Mouse (Mus musculus): Measurements from ENCODE around the gene Zfyve28. TPM values are rescaled to one million over a fixed set of nuclear protein-coding genes. Genes with fewer than 3 reads are reported as not detected.

Gene Zfyve28
- total and polyA plus RNA-seq, 3 experiments: 0.12 to 0.14 TPM; not detected in 1

GRCm38 (mm10) chr5:34165793-34166192 is 122.5 kb downstream of the Zfyve28 start (continued):
- TF ChIP-seq MEF2A (IDR thresholded peaks at IDR 0.05; ENCODE audit: extremely low read depth, insufficient replicate concordance, low read depth, low read length, poor library complexity, severe bottlenecking): no peak
- TF ChIP-seq POLR2A (IDR thresholded peaks at IDR 0.05; ENCODE audit: control insufficient read depth in 1 of 2, insufficient read depth in 1 of 2, low read depth in 1 of 2, low read length in 2 of 2, poor library complexity in 1 of 2): no peak
- TF ChIP-seq ETS1 (IDR thresholded peaks at IDR 0.05; ENCODE audit: low read depth, low read length): peak; percentile 63
- 0 out of 2 replicates have a peak, but pooled peaks have one; percentile 11 for TF ChIP-seq ZNF384 (IDR thresholded peaks at IDR 0.05; ENCODE audit: low read depth, low read length)
- no peak for TF ChIP-seq MYB (IDR thresholded peaks at IDR 0.05; ENCODE audit: low read depth, low read length)
- TF ChIP-seq USF1 (IDR thresholded peaks at IDR 0.05; ENCODE audit: low read depth, low read length): no peak
- peak; percentile 55 for TF ChIP-seq GATA1 (IDR thresholded peaks at IDR 0.05; ENCODE audit: low read depth, low read length)
- TF ChIP-seq MXI1 (IDR thresholded peaks at IDR 0.05; ENCODE audit: low read depth, low read length): peak; percentile 71
- TF ChIP-seq MAZ (IDR thresholded peaks at IDR 0.05; ENCODE audit: low read depth, low read length): no peak
- TF ChIP-seq TBP (IDR thresholded peaks at IDR 0.05; ENCODE audit: low read depth, low read length): no peak
- TF ChIP-seq NELFE (IDR thresholded peaks at IDR 0.05; ENCODE audit: low read depth, low read length): no peak
- no peak for TF ChIP-seq USF2 (IDR thresholded peaks at IDR 0.05; ENCODE audit: borderline replicate concordance in 1 of 2, insufficient read depth in 1 of 2, low read depth in 1 of 2, low read length in 2 of 2)
- TF ChIP-seq E2F4 (IDR thresholded peaks at IDR 0.05; ENCODE audit: borderline replicate concordance, low read depth, low read length): no peak
- TF ChIP-seq CHD1 (IDR thresholded peaks at IDR 0.05; ENCODE audit: low read depth, low read length): no peak
- no peak for TF ChIP-seq NRF1 (IDR thresholded peaks at IDR 0.05; ENCODE audit: insufficient read depth, low read depth, low read length, poor library complexity, severe bottlenecking)
- TF ChIP-seq EP300 (IDR thresholded peaks at IDR 0.05; ENCODE audit: low read depth in 1 of 2, low read length in 2 of 2): peak; percentile 34 to 53
- no peak for TF ChIP-seq POLR2AphosphoS2 (IDR thresholded peaks at IDR 0.05; ENCODE audit: low read length)
- TF ChIP-seq RAD21 (IDR thresholded peaks at IDR 0.05; ENCODE audit: low read depth, low read length): no peak
- TF ChIP-seq SIN3A (IDR thresholded peaks at IDR 0.05; ENCODE audit: low read length): peak; percentile 82

GRCm38 (mm10) chr5:34148476-34148875 is 139.8 kb downstream of the Zfyve28 start:
- Histone ChIP-seq H3K27me3 (ENCODE audit: control insufficient read depth in 1 of 2, insufficient read depth in 2 of 2, low read length in 2 of 2) (no peaks in the 10 kb centered on the region), H3K9ac (ENCODE audit: control insufficient read depth, low read depth, low read length, poor library complexity, severe bottlenecking) (no peak overlapping the region), H3K4me3 (ENCODE audit: control insufficient read depth in 1 of 2, insufficient read depth in 1 of 2, low read depth in 2 of 2, low read length in 2 of 2) (no peak overlapping the region), H3K9me3 (replicated peaks; ENCODE audit: insufficient read depth, low read length) (no peaks in the 10 kb centered on the region), H3K27ac (ENCODE audit: control insufficient read depth, low read depth, low read length) (no peak overlapping the region), H3K4me1 (ENCODE audit: control insufficient read depth in 1 of 2, insufficient read depth in 2 of 2, low read length in 2 of 2) (peaks cover 7 to 11% of the 10 kb centered on the region in 2 experiments), H3K79me2 (ENCODE audit: control insufficient read depth, insufficient read depth, low read length, poor library complexity) (no peaks in the 10 kb centered on the region), H3K36me3 (ENCODE audit: control insufficient read depth in 1 of 2, insufficient read depth in 2 of 2, low read length in 2 of 2) (peaks cover 5 to 8% of the 10 kb centered on the region in 2 experiments; a peak in 3 of 4 replicates)
- DNase-seq (ENCODE audit: low read depth, low spot score): peak; percentile 62
- TF ChIP-seq TAL1 (IDR thresholded peaks at IDR 0.05; ENCODE audit: low read length): peak; percentile 27; the same call in 1 of the 2 replicates
- TF ChIP-seq MEF2A (IDR thresholded peaks at IDR 0.05; ENCODE audit: extremely low read depth, insufficient replicate concordance, low read depth, low read length, poor library complexity, severe bottlenecking): no peak
- TF ChIP-seq EP300 (IDR thresholded peaks at IDR 0.05; ENCODE audit: low read depth in 1 of 2, low read length in 2 of 2): peak in 1 of 2 experiments; percentile 46; a peak in 1 of 4 replicates
- peak; percentile 57 for TF ChIP-seq GATA1 (IDR thresholded peaks at IDR 0.05; ENCODE audit: low read depth, low read length)

Measured in MEL (cell line).